Mouse (Mus musculus): ENCODE results near the gene Arhgef18. TPM values are rescaled to one million over a fixed set of nuclear protein-coding genes. Genes with fewer than 3 reads are reported as not detected.

Arhgef18 gene
- total RNA-seq, 2 experiments from 2014 or later, result 9.4 to 9.6 TPM

- intact Hi-C loops (cut with DNase I; ENCODE audit: low total_unique reads), result no loop called here
- DNase-seq, result no peak
Measured at GRCm38 (mm10) chr8:3389506-3389905, 3.3 kb upstream of the Arhgef18 start.

- no peak for DNase-seq
- intact Hi-C loops (cut with DNase I; ENCODE audit: low total_unique reads), result no loop called here
Measured at GRCm38 (mm10) chr8:3392293-3392692, 513 bp upstream of the Arhgef18 start.

GRCm38 (mm10) chr8:3394600-3394999 lies 1.8 kb downstream of the Arhgef18 start:
- no peak for DNase-seq
- intact Hi-C loops (cut with DNase I; ENCODE audit: low total_unique reads), result no loop called here

- no peak for DNase-seq
- intact Hi-C loops (cut with DNase I; ENCODE audit: low total_unique reads), result no loop called here
Measured at GRCm38 (mm10) chr8:3395246-3395645, 2.4 kb downstream of the Arhgef18 start.

GRCm38 (mm10) chr8:3397597-3397996 lies 4.8 kb downstream of the Arhgef18 start:
- DNase-seq, result no peak
- intact Hi-C loops (cut with DNase I; ENCODE audit: low total_unique reads), result no loop called here

GRCm38 (mm10) chr8:3400509-3400908 lies 7.7 kb downstream of the Arhgef18 start:
- intact Hi-C loops (cut with DNase I; ENCODE audit: low total_unique reads), result no loop called here
- no peak for DNase-seq

GRCm38 (mm10) chr8:3407417-3407816 lies 14.6 kb downstream of the Arhgef18 start:
- no peak for DNase-seq
- intact Hi-C loops (cut with DNase I; ENCODE audit: low total_unique reads), result no loop called here

- DNase-seq, result no peak
- intact Hi-C loops (cut with DNase I; ENCODE audit: low total_unique reads), result no loop called here
Measured at GRCm38 (mm10) chr8:3411085-3411484, 18.3 kb downstream of the Arhgef18 start.

- DNase-seq, result no peak
- intact Hi-C loops (cut with DNase I; ENCODE audit: low total_unique reads), result no loop called here
Measured at GRCm38 (mm10) chr8:3411901-3412301, 19.1 kb downstream of the Arhgef18 start.

- intact Hi-C loops (cut with DNase I; ENCODE audit: low total_unique reads), result no loop called here
Measured at GRCm38 (mm10) chr8:3412816-3413215, 20.0 kb downstream of the Arhgef18 start.

GRCm38 (mm10) chr8:3414639-3415190 lies 21.9 kb downstream of the Arhgef18 start:
- intact Hi-C loops (cut with DNase I; ENCODE audit: low total_unique reads), result no loop called here
- DNase-seq, result no peak

More at GRCm38 (mm10) chr8:3412816-3413215, 20.0 kb downstream of the Arhgef18 start:
- no peak for DNase-seq

- DNase-seq, result no peak
- intact Hi-C loops (cut with DNase I; ENCODE audit: low total_unique reads), result no loop called here
Measured at GRCm38 (mm10) chr8:3415259-3415658, 22.5 kb downstream of the Arhgef18 start.

GRCm38 (mm10) chr8:3415661-3416060 lies 22.9 kb downstream of the Arhgef18 start:
- intact Hi-C loops (cut with DNase I; ENCODE audit: low total_unique reads), result no loop called here
- DNase-seq, result no peak

GRCm38 (mm10) chr8:3416846-3417245 lies 24.0 kb downstream of the Arhgef18 start:
- intact Hi-C loops (cut with DNase I; ENCODE audit: low total_unique reads), result no loop called here
- no peak for DNase-seq

- DNase-seq, result no peak
- intact Hi-C loops (cut with DNase I; ENCODE audit: low total_unique reads), result no loop called here
Measured at GRCm38 (mm10) chr8:3417455-3417854, 24.6 kb downstream of the Arhgef18 start.

GRCm38 (mm10) chr8:3418101-3418500 lies 25.3 kb downstream of the Arhgef18 start:
- intact Hi-C loops (cut with DNase I; ENCODE audit: low total_unique reads), result no loop called here
- DNase-seq, result no peak

- no peak for DNase-seq
- intact Hi-C loops (cut with DNase I; ENCODE audit: low total_unique reads), result no loop called here
Measured at GRCm38 (mm10) chr8:3420105-3420706, 27.4 kb downstream of the Arhgef18 start.

- no peak for DNase-seq
- intact Hi-C loops (cut with DNase I; ENCODE audit: low total_unique reads), result no loop called here
Measured at GRCm38 (mm10) chr8:3421507-3421906, 28.7 kb downstream of the Arhgef18 start.

- DNase-seq, result no peak
- intact Hi-C loops (cut with DNase I; ENCODE audit: low total_unique reads), result no loop called here
Measured at GRCm38 (mm10) chr8:3425217-3425616, 32.4 kb downstream of the Arhgef18 start.

GRCm38 (mm10) chr8:3426211-3426610 lies 33.4 kb downstream of the Arhgef18 start:
- DNase-seq, result no peak
- intact Hi-C loops (cut with DNase I; ENCODE audit: low total_unique reads), result no loop called here

- DNase-seq, result no peak
- intact Hi-C loops (cut with DNase I; ENCODE audit: low total_unique reads), result no loop called here
Measured at GRCm38 (mm10) chr8:3428426-3428825, 35.6 kb downstream of the Arhgef18 start.

- no peak for DNase-seq
- intact Hi-C loops (cut with DNase I; ENCODE audit: low total_unique reads), result no loop called here
Measured at GRCm38 (mm10) chr8:3429966-3430365, 37.2 kb downstream of the Arhgef18 start.
